Mouse (Mus musculus) monocyte, adult 5-6 weeks (primary cell): Measurements from ENCODE around the gene Pbxip1. TPM values are rescaled to one million over a fixed set of nuclear protein-coding genes. Genes with fewer than 3 reads are reported as not detected.
"Not testable (repeated sequence)": the region's sequence is repeated elsewhere in the genome, so short reads cannot be mapped to it uniquely, and the experiment has no call there.

ENCODE experiments used
- ATAC-seq: fragments of 153-309, 156-312 bp; replicated peaks from 2 replicates; pipeline ENCODE4 v1.8.0; 2017; ENCODE audit warnings: mild to moderate bottlenecking; ENCODE audit not compliant: low TSS enrichment, insufficient number of reproducible peaks, severe bottlenecking, poor library complexity, low FRiP score
- total RNA-seq: library from RNA; stranded (forward); fragments of 200-1000, 200-491, 200-594 nt; gene quantifications from 3 replicates; pipeline ENCODE4 v1.2.3, GENCODE M21; 2017

Pbxip1 gene
- total RNA-seq, 1 experiment from 2014 or later = 190 TPM

- ATAC-seq = no peak
These were observed 11.9 kb upstream of the Pbxip1 start for GRCm38 (mm10) chr3:89424416-89425140.

GRCm38 (mm10) chr3:89425141-89425525 is 11.4 kb upstream of the Pbxip1 start:
- no peak for ATAC-seq

GRCm38 (mm10) chr3:89425876-89426275 is 10.6 kb upstream of the Pbxip1 start:
- ATAC-seq = no peak

GRCm38 (mm10) chr3:89429021-89429420 is 7.5 kb upstream of the Pbxip1 start:
- not testable (repeated sequence) for ATAC-seq

- peak; percentile 93 for ATAC-seq
These were observed 6.0 kb upstream of the Pbxip1 start, which contains the start of gene Pygo2 for GRCm38 (mm10) chr3:89430171-89431159. Pygo2 (plus strand) TSS chr3:89430214.

GRCm38 (mm10) chr3:89432606-89433005 is 3.9 kb upstream of the Pbxip1 start:
- ATAC-seq = no peak

GRCm38 (mm10) chr3:89434532-89434931 is 2.0 kb upstream of the Pbxip1 start:
- no peak for ATAC-seq

- no peak for ATAC-seq
These were observed 1.5 kb upstream of the Pbxip1 start for GRCm38 (mm10) chr3:89435041-89435440.

GRCm38 (mm10) chr3:89437269-89437668 is 763 bp downstream of the Pbxip1 start:
- peak; percentile 45 for ATAC-seq

- no peak for ATAC-seq
These were observed 4.2 kb downstream of the Pbxip1 start for GRCm38 (mm10) chr3:89440691-89441090.

- 0 out of 2 replicates have a peak, but pooled peaks have one; percentile 7 for ATAC-seq
These were observed 12.4 kb downstream of the Pbxip1 start for GRCm38 (mm10) chr3:89448720-89449537.

GRCm38 (mm10) chr3:89449541-89449940 is 13.0 kb downstream of the Pbxip1 start:
- ATAC-seq = peak; percentile 50

GRCm38 (mm10) chr3:89451916-89452315 is 15.4 kb downstream of the Pbxip1 start:
- ATAC-seq = no peak

GRCm38 (mm10) chr3:89454401-89455177 is 18.1 kb downstream of the Pbxip1 start, which contains the start of gene Pmvk:
Pmvk (plus strand) TSS chr3:89454541.
- ATAC-seq = no peak

- ATAC-seq = no peak
These were observed 19.3 kb downstream of the Pbxip1 start for GRCm38 (mm10) chr3:89455786-89456285.

GRCm38 (mm10) chr3:89456726-89457665 is 20.5 kb downstream of the Pbxip1 start:
- ATAC-seq = peak; percentile 59
